Comparison of ENCODE assay signal across 8 mouse cellular contexts in genomic region chr14:118709736-118710135, GRCm38 (mm10). TPM values are rescaled to one million over a fixed set of nuclear protein-coding genes. Genes with fewer than 3 reads are reported as not detected.
DNase-seq lines count a peak whose midpoint lies in the region; ATAC-seq and TF ChIP-seq lines count a peak whose summit lies in the region.

No protein-coding gene starts in this region.

- 22% methylated on average over 11 of the region's 11 CpGs for WGBS in forebrain, embryonic 13.5 days
- WGBS in liver, postnatal 0 days (ENCODE audit: insufficient replicate concordance): 23% methylated on average over 11 of the region's 11 CpGs
- 37% methylated on average over 11 of the region's 11 CpGs for WGBS in neural tube, embryonic 15.5 days

- ATAC-seq in forebrain, embryonic 13.5 days: peak; percentile 73
- ATAC-seq in liver, postnatal 0 days: peak; percentile 68
- peak; percentile 58 for ATAC-seq in neural tube, embryonic 15.5 days (ENCODE audit: low FRiP score)

- no peak overlapping the region for H3K9ac ChIP-seq in forebrain, embryonic 13.5 days
- H3K9ac ChIP-seq in liver, postnatal 0 days (replicated peaks): 0 out of 2 replicates have a peak overlapping the region, but pooled peaks have one; percentile 0
- no peak overlapping the region for H3K9ac ChIP-seq in neural tube, embryonic 15.5 days (replicated peaks)

- H3K27me3 ChIP-seq in C2C12 (ENCODE audit: control insufficient read depth, insufficient read depth, insufficient read length): no peaks in the 10 kb centered on the region
- H3K27me3 ChIP-seq in forebrain, embryonic 13.5 days: peaks cover 45% of the 10 kb centered on the region
- peaks cover 3% of the 10 kb centered on the region for H3K27me3 ChIP-seq in liver, postnatal 0 days (ENCODE audit: insufficient read depth, low read length)
- peaks cover 5% of the 10 kb centered on the region; the same call in 1 of the 2 replicates for H3K27me3 ChIP-seq in neural tube, embryonic 15.5 days (replicated peaks)

- no peak overlapping the region for H3K4me3 ChIP-seq in C2C12 (ENCODE audit: insufficient read depth, poor library complexity, severe bottlenecking)
- no peak overlapping the region for H3K4me3 ChIP-seq in brown adipose tissue, adult 24 weeks (ENCODE audit: insufficient read depth, low read depth, low read length)
- H3K4me3 ChIP-seq in forebrain, embryonic 13.5 days: no peak overlapping the region
- H3K4me3 ChIP-seq in liver, postnatal 0 days (ENCODE audit: low read depth, low read length): no peak overlapping the region
- H3K4me3 ChIP-seq in neural tube, embryonic 15.5 days (replicated peaks): no peak overlapping the region

- no peak overlapping the region for H3ac ChIP-seq in C2C12 (ENCODE audit: control insufficient read depth, insufficient read length, low read depth)

- no peaks in the 10 kb centered on the region for H3K36me3 ChIP-seq in C2C12 (ENCODE audit: control insufficient read depth, insufficient read depth)
- no peaks in the 10 kb centered on the region for H3K36me3 ChIP-seq in forebrain, embryonic 13.5 days (ENCODE audit: poor library complexity, severe bottlenecking)
- no peaks in the 10 kb centered on the region for H3K36me3 ChIP-seq in liver, postnatal 0 days (replicated peaks; ENCODE audit: insufficient read depth, low read length)
- no peaks in the 10 kb centered on the region for H3K36me3 ChIP-seq in neural tube, embryonic 15.5 days

- no peaks in the 10 kb centered on the region for H3K9me3 ChIP-seq in forebrain, embryonic 13.5 days (replicated peaks)
- no peaks in the 10 kb centered on the region for H3K9me3 ChIP-seq in liver, postnatal 0 days (ENCODE audit: low read length)
- H3K9me3 ChIP-seq in neural tube, embryonic 15.5 days (replicated peaks): no peaks in the 10 kb centered on the region

- intact Hi-C loops in heart, postnatal 10 days (cut with DNase I): loop anchor here (10.0 kb wide), 1 partner anchor 475 kb away; the partner anchor contains the start of gene Sox21

- H3K79me2 ChIP-seq in C2C12 (ENCODE audit: control insufficient read depth, insufficient read depth): peaks cover 11% of the 10 kb centered on the region

- H3K27ac ChIP-seq in brown adipose tissue, adult 24 weeks (replicated peaks; ENCODE audit: low read depth, low read length): peak overlapping the region; percentile 56
- H3K27ac ChIP-seq in forebrain, embryonic 13.5 days: no peak overlapping the region
- H3K27ac ChIP-seq in liver, postnatal 0 days (ENCODE audit: low read depth): no peak overlapping the region
- no peak overlapping the region for H3K27ac ChIP-seq in neural tube, embryonic 15.5 days (replicated peaks)

- peaks cover 12% of the 10 kb centered on the region for H3K4me1 ChIP-seq in brown adipose tissue, adult 24 weeks (ENCODE audit: control insufficient read depth, insufficient read depth, insufficient read length, low read length)
- peaks cover 32% of the 10 kb centered on the region for H3K4me1 ChIP-seq in forebrain, embryonic 13.5 days
- peaks cover 37% of the 10 kb centered on the region for H3K4me1 ChIP-seq in liver, postnatal 0 days (ENCODE audit: insufficient read depth)
- peaks cover 39% of the 10 kb centered on the region for H3K4me1 ChIP-seq in neural tube, embryonic 15.5 days

- no peak overlapping the region for H3K4me2 ChIP-seq in forebrain, embryonic 13.5 days
- peak overlapping the region; percentile 48 for H3K4me2 ChIP-seq in liver, postnatal 0 days (ENCODE audit: low read depth, low read length)
- no peak overlapping the region for H3K4me2 ChIP-seq in neural tube, embryonic 15.5 days

- no peak for TF ChIP-seq CTCF in C2C12 (IDR thresholded peaks at IDR 0.05; ENCODE audit: control insufficient read depth, insufficient read depth, insufficient read length)
- TF ChIP-seq CTCF in liver, postnatal 0 days (IDR thresholded peaks at IDR 0.05; ENCODE audit: low read depth): peak; percentile 78

- DNase-seq in heart, postnatal 10 days: peak; percentile 94
- DNase-seq in layer of hippocampus, adult 11-12 months (ENCODE audit: low spot score): peak; percentile 86
- peak; percentile 83 for DNase-seq in liver, postnatal 0 days
- DNase-seq in testis, postnatal 14 days (ENCODE audit: low spot score): peak; percentile 62

- H3K79me3 ChIP-seq in C2C12 (ENCODE audit: low read depth): peaks cover 8% of the 10 kb centered on the region

- TF ChIP-seq EP300 in liver, postnatal 0 days (IDR thresholded peaks at IDR 0.05; ENCODE audit: low read depth): no peak

TF ChIP-seq in C2C12, 6 proteins besides CTCF, POLR2A, EP300 and RAD21:
- TF ChIP-seq FOSL1 (IDR thresholded peaks at IDR 0.05; ENCODE audit: insufficient read depth, low read length, poor library complexity, severe bottlenecking) (peak; percentile 21), CEBPB (IDR thresholded peaks at IDR 0.05; ENCODE audit: low read depth) (no peak), MAX (IDR thresholded peaks at IDR 0.05) (no peak), MYOD1 (IDR thresholded peaks at IDR 0.05; ENCODE audit: control insufficient read depth, insufficient read length, low read depth) (no peak), MYOG (IDR thresholded peaks at IDR 0.05; ENCODE audit: control insufficient read depth, extremely low read depth, insufficient read length) (no peak)
TF ChIP-seq in C2C12: peak in this region for 1.

RNA-seq across cellular contexts. Expression of gene Abcc4, which starts 3.7 kb away (rescaled TPM):
- polyA plus RNA-seq in C2C12 (2012; fragmentation: generic; extraction: Trizol): 9.0 TPM
- polyA plus RNA-seq in brown adipose tissue, adult 24 weeks (2012; ENCODE audit: insufficient read depth, insufficient read length, missing spikeins): 4.1 and 6.8 TPM in 2 replicates
- polyA plus RNA-seq in forebrain, embryonic 13.5 days (2015; fragmentation: Nextera tagmentation; extraction: Ambion mirVana): 0.96 and 1.2 TPM in 2 replicates
- 1 to 10 TPM; 5.2 to 6.2 TPM for total RNA-seq in heart, postnatal 10 days (2021)
- 1.1 and 1.2 TPM in 2 replicates for polyA plus RNA-seq in liver, postnatal 0 days (2015; fragmentation: Nextera tagmentation; extraction: Ambion mirVana)
- polyA plus RNA-seq in neural tube, embryonic 15.5 days (2015; fragmentation: Nextera tagmentation; extraction: Ambion mirVana): 3.1 and 3.2 TPM in 2 replicates
